Mouse (Mus musculus) megakaryocyte, adult 5-6 weeks (primary cell): Measurements from ENCODE around the gene Il12a. TPM values are rescaled to one million over a fixed set of nuclear protein-coding genes. Genes with fewer than 3 reads are reported as not detected.
"Not testable (repeated sequence)": the region's sequence is repeated elsewhere in the genome, so short reads cannot be mapped to it uniquely, and the experiment has no call there.

Source experiments
- ATAC-seq: 2 replicates; pipeline ENCODE4 v1.8.0; 2016; ENCODE audit warnings: mild to moderate bottlenecking, inconsistent platforms; ENCODE audit not compliant: poor library complexity, severe bottlenecking
- total RNA-seq, 2 experiments: library from RNA; stranded (forward) in 1 of 2; stranded (reverse) in 1 of 2; fragments of 153-499, 151-499 nt in 1 of 2; fragments of 221-1000, 200-1000 nt in 1 of 2; gene quantifications; 2 replicates each; pipeline versions ENCODE4 v1.2.3 to v1.2.4; 2015 to 2017

Il12a gene
- total RNA-seq, 2 experiments from 2014 or later: 1.1 to 3.1 TPM

DNA sequence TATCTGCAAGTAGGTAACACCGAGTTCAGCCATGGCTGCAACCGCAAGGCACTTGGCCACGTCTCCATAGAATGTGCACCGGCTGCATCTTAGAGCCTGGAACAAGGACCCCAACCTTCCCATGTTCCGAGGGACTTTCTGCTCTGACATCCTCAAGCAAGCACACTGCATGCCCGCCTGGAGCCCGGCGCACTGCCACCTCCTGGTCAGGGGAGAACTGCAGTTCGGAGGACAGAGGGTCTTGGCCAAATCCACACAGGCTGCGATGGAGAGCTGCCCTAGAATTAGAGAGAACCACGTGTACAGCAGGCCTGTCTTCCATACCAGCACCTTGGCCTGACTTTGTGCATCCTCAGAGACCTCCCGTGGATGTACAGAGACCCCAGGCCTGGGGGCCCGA is 29.8 kb downstream of the Il12a start:
- no peak for ATAC-seq

GRCm38 (mm10) chr3:68741955-68742354 is 51.5 kb downstream of the Il12a start:
- no peak for ATAC-seq

GRCm38 (mm10) chr3:68742718-68743471 is 52.5 kb downstream of the Il12a start:
- no peak for ATAC-seq

DNA sequence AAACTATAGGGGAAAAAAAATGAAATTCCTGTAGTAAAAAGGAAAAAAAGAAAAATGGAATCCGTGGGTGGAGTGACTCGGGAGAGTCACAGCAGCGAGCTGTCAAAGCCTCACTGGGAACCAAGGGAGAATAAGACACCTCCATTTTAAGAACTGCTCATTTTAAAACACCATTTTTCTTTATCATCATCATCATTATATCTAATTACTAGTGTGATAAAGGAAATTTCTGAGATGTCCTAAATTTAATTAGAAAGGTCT is 53.0 kb downstream of the Il12a start:
- ATAC-seq: no peak

DNA sequence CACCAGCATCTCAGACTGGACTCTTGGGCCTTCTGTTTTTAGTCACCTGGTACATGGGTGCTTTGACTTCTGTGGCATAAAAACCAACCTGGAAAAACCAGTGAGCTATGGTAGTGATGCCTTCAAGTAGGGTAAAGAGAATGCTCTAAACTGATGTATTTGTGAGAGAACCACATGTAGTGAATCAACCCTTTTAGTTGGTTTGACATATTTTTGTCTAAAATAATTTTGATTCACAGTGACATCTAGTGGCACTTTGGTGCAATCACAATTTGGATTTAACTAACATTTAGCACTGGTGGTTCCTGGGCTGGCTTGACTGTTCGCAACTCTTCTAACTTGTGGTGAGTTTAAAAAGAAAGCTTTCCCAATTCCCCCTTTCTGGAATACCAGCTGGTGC is 53.7 kb downstream of the Il12a start:
- ATAC-seq: peak; percentile 54; the same call in 1 of the 2 replicates

GRCm38 (mm10) chr3:68745033-68745432 is 54.6 kb downstream of the Il12a start:
- no peak for ATAC-seq

DNA sequence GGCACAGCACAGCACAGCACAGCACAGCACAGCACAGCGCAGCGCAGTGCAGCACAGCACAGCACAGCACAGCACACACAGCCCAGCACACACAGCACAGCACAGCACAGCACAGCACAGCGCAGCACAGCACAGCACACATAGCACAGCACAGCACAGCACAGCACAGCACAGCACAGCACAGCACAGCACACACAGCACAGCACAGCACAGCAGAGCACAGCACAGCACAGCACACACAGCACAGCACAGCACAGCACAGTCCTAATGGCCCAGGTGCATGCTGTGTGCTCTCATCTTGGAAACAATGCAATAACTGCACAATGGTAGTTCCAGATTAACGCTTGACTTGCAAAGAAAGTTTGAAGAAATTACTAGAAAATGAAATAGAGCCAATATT is 55.8 kb downstream of the Il12a start:
- not testable (repeated sequence) for ATAC-seq

Other genes with a start within 250 kb of the Il12a start
- gene 1110032F04Rik, start 178.9 kb downstream of the Il12a start, total RNA-seq (2015): 0.09 TPM in 1 of 2 replicates, not detected in the other
- gene 1110032F04Rik, start 178.9 kb downstream of the Il12a start, total RNA-seq (2017): 0.57 TPM in 1 of 2 replicates, not detected in the other